Mouse (Mus musculus) heart, embryonic 16.5 days (tissue): ENCODE results near the gene Ltbp3. TPM values are rescaled to one million over a fixed set of nuclear protein-coding genes. Genes with fewer than 3 reads are reported as not detected.

ENCODE experiments used
- ATAC-seq: fragments of 200-750 bp; cut with Nextera tagmentation; replicated peaks from 2 replicates; pipeline ENCODE4 v1.8.0; 2017; ENCODE audit warnings: moderate number of reproducible peaks; ENCODE audit not compliant: insufficient read depth, low FRiP score; ENCODE audit errors: extremely low read depth
- H3K27ac ChIP-seq: fragments of 300-500 bp; sonication (generic); 2 replicates; pipeline ENCODE4 v1.5.1; 2014; ENCODE audit warnings: mild to moderate bottlenecking, low read length, control low read depth, moderate library complexity
- H3K27me3 ChIP-seq: fragments of 300-500 bp; sonication (generic); 2 replicates; pipeline ENCODE4 v1.6.1; 2014; ENCODE audit warnings: low read length, mixed read lengths; ENCODE audit not compliant: control insufficient read depth, insufficient read depth
- H3K36me3 ChIP-seq: fragments of 300-500 bp; sonication (generic); 2 replicates; pipeline ENCODE4 v1.6.1; 2014; ENCODE audit not compliant: control insufficient read depth, insufficient read depth
- H3K4me1 ChIP-seq: fragments of 300-500 bp; sonication (generic); 2 replicates; pipeline ENCODE4 v1.6.1; 2014; ENCODE audit warnings: low read length, mixed read lengths; ENCODE audit not compliant: control insufficient read depth, insufficient read depth
- H3K4me2 ChIP-seq: fragments of 300-500 bp; sonication (generic); 2 replicates; pipeline ENCODE4 v1.6.1; 2014; ENCODE audit warnings: low read depth, mild to moderate bottlenecking, control low read depth, low read length
- H3K4me3 ChIP-seq: fragments of 300-500 bp; sonication (generic); 2 replicates; pipeline ENCODE4 v1.5.1; 2014; ENCODE audit warnings: mild to moderate bottlenecking, control low read depth, low read length
- H3K9ac ChIP-seq: fragments of 300-500 bp; sonication (generic); 2 replicates; pipeline ENCODE4 v1.6.1; 2014; ENCODE audit warnings: low read length, control low read depth
- H3K9me3 ChIP-seq: fragments of 300-500 bp; sonication (generic); replicated peaks from 2 replicates; pipeline ENCODE4 v1.6.1; 2016; ENCODE audit warnings: low read length; ENCODE audit not compliant: control insufficient read depth
- WGBS: fragments of 180-500 bp; shearing (Covaris S2); extraction: QIAGEN DNeasy Blood & Tissue Kit; methylation state at CpG from one replicate; pipeline ENCODE4 v1.1.7; 2014; 5-methylcytosine and 5-hydroxymethylcytosine counted together
- polyA plus RNA-seq: library from polyadenylated mRNA; unstranded; fragments of >200 nt; fragmentation: Nextera tagmentation; extraction: Ambion mirVana; gene quantifications from 2 replicates; pipeline ENCODE4 v1.2.1, GENCODE M21; 2015

Gene Ltbp3
- polyA plus RNA-seq, 1 experiment from 2014 or later: 27.3 TPM

- H3K27ac ChIP-seq: peak overlapping the region; percentile 92
- H3K9ac ChIP-seq: peak overlapping the region; percentile 98
- H3K36me3 ChIP-seq: peaks cover 8% of the 10 kb centered on the region
- H3K27me3 ChIP-seq: no peaks in the 10 kb centered on the region
- H3K9me3 ChIP-seq: no peaks in the 10 kb centered on the region
- H3K4me3 ChIP-seq: peak overlapping the region; percentile 93
- ATAC-seq: no peak
- peaks cover 46% of the 10 kb centered on the region for H3K4me1 ChIP-seq
- H3K4me2 ChIP-seq: peak overlapping the region; percentile 97
- 3% methylated on average over 14 of the region's 14 CpGs for WGBS
These were observed 13.0 kb upstream of the Ltbp3 start for GRCm38 (mm10) chr19:5727701-5728100.

DNA sequence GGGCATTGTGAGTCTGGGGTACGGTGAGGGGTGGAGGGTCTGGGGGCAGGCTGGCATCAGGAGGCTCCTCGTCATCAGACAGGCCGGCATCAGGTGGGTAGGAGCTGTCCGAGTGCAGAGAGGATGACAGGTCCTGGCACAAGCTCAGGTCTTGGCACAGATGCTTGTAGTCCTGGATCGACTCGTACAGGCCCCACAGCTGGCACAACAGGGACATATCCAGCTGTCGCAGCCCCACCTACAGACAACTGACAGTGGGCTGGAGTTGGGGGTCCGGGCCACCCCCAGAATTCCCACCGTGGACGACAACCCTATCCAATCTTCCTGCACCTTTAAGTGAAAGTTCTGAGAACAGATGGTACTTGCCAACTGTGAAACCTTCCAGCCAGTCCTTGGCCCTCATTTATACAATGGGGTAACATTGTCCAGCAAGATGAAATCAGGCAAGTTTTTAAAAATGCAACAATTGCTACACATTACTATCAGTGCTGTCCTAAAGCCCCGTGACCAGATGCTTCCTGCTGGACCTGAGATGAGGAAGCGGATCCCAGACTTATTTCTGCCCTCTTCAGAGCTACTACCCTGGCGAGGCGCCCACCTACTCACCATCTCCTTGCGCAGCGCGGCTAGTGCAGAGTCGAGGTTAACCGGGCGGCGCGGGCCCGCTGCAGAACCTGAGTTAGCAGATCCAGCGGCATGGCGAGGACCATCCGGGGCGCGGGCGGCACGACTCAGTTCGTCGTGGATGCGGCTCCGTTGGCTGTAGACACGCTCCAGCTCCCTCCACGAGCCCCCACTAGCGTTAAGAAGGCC, 11.9 kb upstream of the Ltbp3 start:
- no peak; the same call in 1 of the 2 replicates for ATAC-seq
- 5% methylated on average over 37 of the region's 37 CpGs for WGBS
- Histone ChIP-seq H3K36me3 (peaks cover 3% of the 10 kb centered on the region; the same call in 1 of the 2 replicates), H3K27me3 (no peaks in the 10 kb centered on the region), H3K4me3 (peak overlapping the region; percentile 93), H3K27ac (peak overlapping the region; percentile 92), H3K9me3 (no peaks in the 10 kb centered on the region), H3K4me1 (peaks cover 41% of the 10 kb centered on the region), H3K9ac (peak overlapping the region; percentile 98), H3K4me2 (peak overlapping the region; percentile 97)

GRCm38 (mm10) chr19:5729444-5729815, 11.3 kb upstream of the Ltbp3 start, which contains the start of gene Fam89b:
Fam89b (minus strand) TSS chr19:5729653.
- H3K4me1 ChIP-seq: peaks cover 35% of the 10 kb centered on the region

GRCm38 (mm10) chr19:5730314-5731186, 10.2 kb upstream of the Ltbp3 start:
- peak overlapping the region; percentile 94 for H3K4me2 ChIP-seq
- peak overlapping the region; percentile 77 for H3K4me3 ChIP-seq
- ATAC-seq: no peak
- H3K4me1 ChIP-seq: peaks cover 35% of the 10 kb centered on the region
- H3K27me3 ChIP-seq: peaks cover 4% of the 10 kb centered on the region; the same call in 1 of the 2 replicates
- WGBS: 72% methylated on average over 29 of the region's 29 CpGs
- peaks cover 3% of the 10 kb centered on the region; the same call in 1 of the 2 replicates for H3K36me3 ChIP-seq
- no peaks in the 10 kb centered on the region for H3K9me3 ChIP-seq
- peak overlapping the region; percentile 83 for H3K9ac ChIP-seq
- no peak overlapping the region for H3K27ac ChIP-seq

More at GRCm38 (mm10) chr19:5729444-5729815, 11.3 kb upstream of the Ltbp3 start, which contains the start of gene Fam89b:
- peak within 1 kb of the TSS; percentile 98 for H3K9ac ChIP-seq
- H3K9me3 ChIP-seq: no peaks in the 10 kb centered on the region
- no peaks in the 10 kb centered on the region for H3K27me3 ChIP-seq
- WGBS: under 1% methylated on average over 37 of the region's 37 CpGs
- peak within 1 kb of the TSS; percentile 97 for H3K4me2 ChIP-seq
- peaks cover 3% of the 10 kb centered on the region; the same call in 1 of the 2 replicates for H3K36me3 ChIP-seq
- ATAC-seq: peak; percentile 64
- peak within 1 kb of the TSS; percentile 93 for H3K4me3 ChIP-seq
- H3K27ac ChIP-seq: peak within 1 kb of the TSS; percentile 92

DNA sequence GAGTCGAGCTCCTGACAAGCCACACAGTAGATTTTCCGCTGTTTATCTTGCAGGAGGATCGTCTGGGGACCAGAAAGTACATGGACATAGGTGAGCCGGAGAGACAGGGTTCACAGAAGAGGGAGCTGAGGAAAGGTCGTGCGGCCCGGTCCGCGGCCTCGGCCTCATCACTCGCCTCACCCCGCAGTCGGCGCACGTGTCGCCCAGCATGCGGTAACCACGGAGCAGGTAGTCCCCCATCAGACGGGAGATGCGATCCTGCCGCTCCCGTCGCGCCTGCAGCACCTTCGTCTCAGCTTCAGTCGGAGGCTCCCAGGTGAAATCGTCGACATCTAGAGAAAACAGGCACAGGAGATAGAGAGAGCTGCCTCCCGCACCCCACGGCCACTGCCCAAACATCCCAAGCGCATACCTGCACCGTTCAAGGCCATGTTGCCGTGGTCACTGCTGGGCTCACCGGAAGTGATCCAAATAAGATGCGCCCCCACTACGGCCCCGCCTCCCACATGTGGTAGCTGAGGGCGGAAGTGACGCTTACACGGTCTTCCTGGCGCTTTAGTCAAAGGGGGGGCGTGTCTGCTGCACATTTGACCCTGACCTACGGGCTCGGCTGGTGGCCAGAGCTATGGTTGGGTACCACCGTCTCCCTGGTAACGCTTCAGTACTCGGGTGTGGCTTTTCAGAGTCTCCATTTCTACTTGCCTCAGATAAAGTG, 9.3 kb upstream of the Ltbp3 start:
- peaks cover 3% of the 10 kb centered on the region; the same call in 1 of the 2 replicates for H3K36me3 ChIP-seq
- H3K9ac ChIP-seq: peak overlapping the region; percentile 83
- H3K4me3 ChIP-seq: peak overlapping the region; percentile 77
- peaks cover 4% of the 10 kb centered on the region; the same call in 1 of the 2 replicates for H3K27me3 ChIP-seq
- peak overlapping the region; percentile 49; the same call in 1 of the 2 replicates for H3K27ac ChIP-seq
- under 1% methylated on average over 47 of the region's 47 CpGs for WGBS
- H3K4me2 ChIP-seq: peak overlapping the region; percentile 94
- H3K9me3 ChIP-seq: no peaks in the 10 kb centered on the region
- peaks cover 34% of the 10 kb centered on the region for H3K4me1 ChIP-seq
- ATAC-seq: peak; percentile 80

DNA sequence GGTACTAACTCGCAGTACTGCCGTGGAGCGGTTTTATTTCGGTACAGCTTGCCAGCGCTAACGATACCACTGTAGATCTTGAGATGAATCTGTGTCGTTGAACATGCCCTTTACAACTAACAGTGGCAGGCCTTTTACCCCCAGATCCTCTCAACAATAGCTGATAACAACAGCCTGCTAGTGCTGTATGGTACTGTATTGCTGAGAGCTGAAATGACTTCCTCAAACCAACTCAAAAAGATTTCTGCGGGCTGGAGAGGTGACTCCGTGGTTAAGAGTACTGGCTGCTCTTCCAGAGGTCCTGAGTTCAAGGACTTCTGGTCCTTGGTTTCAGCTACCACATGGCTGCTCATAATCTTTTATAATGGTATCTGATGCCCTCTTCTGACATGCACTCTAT, 6.4 kb upstream of the Ltbp3 start:
- Histone ChIP-seq H3K4me1 (peaks cover 11% of the 10 kb centered on the region), H3K27me3 (peaks cover 6% of the 10 kb centered on the region; the same call in 1 of the 2 replicates), H3K4me3 (no peak overlapping the region), H3K9ac (no peak overlapping the region), H3K27ac (no peak overlapping the region), H3K36me3 (peaks cover 3% of the 10 kb centered on the region; the same call in 1 of the 2 replicates), H3K4me2 (no peak overlapping the region), H3K9me3 (no peaks in the 10 kb centered on the region)
- WGBS: 67% methylated on average over 9 of the region's 9 CpGs
- no peak for ATAC-seq

- Histone ChIP-seq H3K9ac (no peak overlapping the region), H3K36me3 (no peaks in the 10 kb centered on the region), H3K27ac (no peak overlapping the region), H3K27me3 (peaks cover 6% of the 10 kb centered on the region; the same call in 1 of the 2 replicates), H3K4me1 (peaks cover 33% of the 10 kb centered on the region), H3K4me3 (no peak overlapping the region), H3K9me3 (no peaks in the 10 kb centered on the region), H3K4me2 (no peak overlapping the region)
- no peak for ATAC-seq
- WGBS: 41% methylated on average over 2 of the region's 2 CpGs
These were observed 1.3 kb upstream of the Ltbp3 start for GRCm38 (mm10) chr19:5739446-5739845.

- peak overlapping the region; percentile 95 for H3K27ac ChIP-seq
- no peaks in the 10 kb centered on the region for H3K9me3 ChIP-seq
- H3K4me1 ChIP-seq: peaks cover 47% of the 10 kb centered on the region
- ATAC-seq: peak; percentile 75
- H3K4me3 ChIP-seq: peak overlapping the region; percentile 85
- H3K9ac ChIP-seq: peak overlapping the region; percentile 96
- WGBS: under 1% methylated on average over 53 of the region's 55 CpGs
- H3K36me3 ChIP-seq: no peaks in the 10 kb centered on the region
- H3K4me2 ChIP-seq: peak overlapping the region; percentile 96
- H3K27me3 ChIP-seq: 0 out of 2 replicates have a peak, but pooled peaks cover 4% of the 10 kb centered on the region
These were observed 1.0 kb downstream of the Ltbp3 start for GRCm38 (mm10) chr19:5741641-5742240.
